Mouse (Mus musculus) gastrocnemius, adult 8-10 months (tissue): ENCODE data around the gene Dpp7. TPM values are rescaled to one million over a fixed set of nuclear protein-coding genes. Genes with fewer than 3 reads are reported as not detected.

ENCODE experiments used
- DNase-seq, 2 experiments: peaks; one replicate each; pipeline ENCODE4 v3.0.0; 2022; ENCODE audit warnings: low spot score in 2 of 2
- total RNA-seq, 4 experiments: library from RNA; stranded (reverse); gene quantifications; 2 replicates each; pipeline ENCODE4 v1.2.4; 2022

Dpp7 gene
- total RNA-seq, 4 experiments from 2014 or later, result 12.8 to 20.3 (median 16.7) TPM

DNA sequence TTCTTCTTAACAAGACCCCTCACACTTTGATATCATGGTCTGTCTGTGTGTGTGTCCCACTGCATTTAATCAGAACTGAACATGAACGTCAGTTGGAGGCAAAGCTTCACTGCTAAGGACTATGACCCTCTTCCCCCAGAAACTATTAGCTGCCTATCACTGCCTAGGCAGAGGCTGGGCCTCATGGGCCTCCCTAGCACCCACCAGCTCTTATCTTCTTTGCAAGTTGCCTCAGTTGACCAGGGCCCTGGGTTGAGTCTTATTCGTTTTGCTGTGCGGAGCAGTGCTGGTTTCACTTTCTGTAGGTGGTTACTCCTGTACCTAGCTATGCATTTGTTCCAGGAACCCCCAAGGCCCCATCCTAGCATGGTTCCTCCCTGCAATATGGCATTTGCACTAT is 13.8 kb upstream of the Dpp7 start:
- DNase-seq, result no peak

DNA sequence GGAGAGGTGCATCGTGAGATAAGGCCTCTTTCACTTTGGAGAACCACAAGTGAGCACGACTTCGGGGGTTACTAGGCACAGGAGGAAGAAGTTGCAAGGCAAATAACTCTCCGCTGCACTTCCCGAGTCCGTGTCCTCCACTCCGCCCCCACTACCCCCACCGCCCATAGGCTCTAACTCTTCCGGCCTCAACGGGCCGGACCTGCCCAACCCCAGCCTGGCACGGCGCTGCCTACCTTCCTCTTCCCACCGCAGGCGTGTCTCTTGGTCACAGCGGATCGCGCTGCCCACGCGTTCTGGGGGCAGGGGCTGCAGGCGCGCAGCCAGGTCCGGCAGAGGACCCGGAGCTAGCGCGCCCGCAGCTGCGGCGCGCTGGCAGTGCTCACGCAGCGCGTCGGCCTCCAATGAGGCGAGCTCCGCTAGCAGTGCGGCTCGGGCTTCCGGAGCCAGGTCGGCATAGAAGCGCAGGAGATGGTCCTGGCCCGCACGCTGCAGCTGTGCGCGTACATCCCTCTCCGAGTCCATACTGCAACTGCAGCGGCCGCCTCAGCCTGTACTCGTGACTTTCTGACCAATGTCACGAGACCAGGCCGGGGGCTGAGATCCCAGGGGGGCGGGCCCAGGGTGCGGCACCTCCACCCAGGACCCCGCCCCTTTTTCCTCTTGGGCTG is 9.1 kb upstream of the Dpp7 start, which contains the start of gene Uap1l1:
Gene Uap1l1, minus strand, starts transcription at position 592 of the 671 bp plus-strand sequence.
- peak; percentile 67 to 80 for DNase-seq

DNA sequence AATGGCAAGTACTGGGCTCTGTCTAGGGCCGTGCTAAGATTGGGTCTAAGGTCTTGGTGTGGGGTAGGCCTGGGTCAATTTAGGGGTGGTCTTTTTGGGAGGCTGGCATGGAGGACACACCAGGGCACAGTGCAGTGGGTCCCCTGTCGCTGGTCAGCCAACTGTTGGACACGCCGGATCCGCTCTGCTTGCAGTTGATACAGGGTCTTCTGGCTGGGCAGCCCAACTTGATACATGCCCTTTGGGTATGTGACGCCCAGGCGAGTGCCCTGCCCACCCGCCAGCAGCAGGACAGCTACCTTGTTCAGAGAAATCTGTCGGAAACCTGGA is 8.6 kb upstream of the Dpp7 start:
- DNase-seq, result no peak

DNA sequence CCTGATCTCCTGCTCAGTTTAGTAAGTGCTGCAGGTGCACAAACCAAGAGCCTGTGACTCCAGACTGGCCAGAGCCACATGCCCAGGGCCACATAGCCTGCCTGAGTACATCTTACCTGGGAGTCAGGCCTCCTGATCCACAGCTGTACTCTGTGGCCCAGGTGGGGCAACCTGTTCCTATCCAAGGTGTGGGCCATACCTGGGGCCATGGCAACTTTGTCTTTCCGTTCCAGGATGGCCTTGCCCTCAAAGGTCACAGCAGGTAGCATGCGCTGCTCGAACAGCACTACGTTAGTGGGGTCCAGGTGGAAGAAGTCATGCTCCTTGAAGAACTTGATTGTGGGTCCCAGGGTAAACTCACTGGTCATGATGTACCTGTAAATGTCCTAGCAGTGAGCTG is 8.2 kb upstream of the Dpp7 start:
- DNase-seq, result no peak

DNA sequence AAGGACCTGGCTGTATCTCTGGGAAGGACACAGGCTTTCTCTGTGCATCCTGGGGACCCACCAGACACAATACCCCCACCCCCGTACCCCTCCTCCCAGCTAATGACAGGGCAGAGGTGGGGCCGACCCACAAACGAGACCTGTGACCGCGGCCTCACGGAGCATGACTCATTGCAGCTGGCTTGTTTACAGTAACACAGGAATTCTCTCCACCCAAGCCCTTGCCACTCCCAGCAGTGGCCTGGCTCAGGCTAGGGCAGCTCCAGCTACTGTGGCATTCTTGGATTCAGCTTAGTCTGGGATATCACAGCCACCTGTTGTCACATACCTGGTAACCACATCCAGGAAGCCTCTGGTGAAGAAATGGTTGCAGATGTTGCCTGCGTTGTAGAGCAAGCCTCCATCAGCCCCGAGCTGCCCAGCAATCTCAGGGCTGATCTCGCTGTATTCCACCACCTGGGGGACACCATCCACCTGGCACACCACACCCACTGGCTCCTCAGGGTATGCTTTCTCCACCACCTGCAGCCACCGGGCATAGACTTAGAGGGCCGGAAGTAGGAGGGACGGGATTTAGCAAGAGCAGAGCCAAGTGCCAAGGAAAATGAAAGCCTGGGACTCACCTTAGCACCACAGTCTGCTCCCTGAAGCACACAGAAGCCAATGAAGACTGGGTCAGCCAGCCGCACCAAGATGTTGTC is 7.5 kb upstream of the Dpp7 start:
- no peak for DNase-seq

DNA sequence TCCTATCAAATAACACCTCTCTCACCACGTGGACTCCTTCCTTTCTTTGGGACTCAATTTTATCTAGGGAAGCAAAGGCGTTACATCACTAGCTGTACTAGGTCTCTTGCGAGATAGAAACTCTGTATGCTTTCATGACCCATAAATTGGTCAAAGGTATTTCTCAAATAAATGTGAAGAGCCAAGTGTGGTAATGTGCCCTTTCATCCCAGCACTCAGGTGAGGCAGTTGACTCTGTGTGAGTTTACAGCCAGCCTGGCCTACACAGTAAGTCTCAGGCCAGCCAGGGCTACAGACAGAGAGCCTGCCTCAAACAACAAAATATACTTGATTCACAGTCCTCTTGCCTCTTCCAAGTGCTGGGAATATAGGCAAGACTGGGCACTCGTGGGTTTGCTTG is 3.7 kb upstream of the Dpp7 start:
- DNase-seq, result no peak

DNA sequence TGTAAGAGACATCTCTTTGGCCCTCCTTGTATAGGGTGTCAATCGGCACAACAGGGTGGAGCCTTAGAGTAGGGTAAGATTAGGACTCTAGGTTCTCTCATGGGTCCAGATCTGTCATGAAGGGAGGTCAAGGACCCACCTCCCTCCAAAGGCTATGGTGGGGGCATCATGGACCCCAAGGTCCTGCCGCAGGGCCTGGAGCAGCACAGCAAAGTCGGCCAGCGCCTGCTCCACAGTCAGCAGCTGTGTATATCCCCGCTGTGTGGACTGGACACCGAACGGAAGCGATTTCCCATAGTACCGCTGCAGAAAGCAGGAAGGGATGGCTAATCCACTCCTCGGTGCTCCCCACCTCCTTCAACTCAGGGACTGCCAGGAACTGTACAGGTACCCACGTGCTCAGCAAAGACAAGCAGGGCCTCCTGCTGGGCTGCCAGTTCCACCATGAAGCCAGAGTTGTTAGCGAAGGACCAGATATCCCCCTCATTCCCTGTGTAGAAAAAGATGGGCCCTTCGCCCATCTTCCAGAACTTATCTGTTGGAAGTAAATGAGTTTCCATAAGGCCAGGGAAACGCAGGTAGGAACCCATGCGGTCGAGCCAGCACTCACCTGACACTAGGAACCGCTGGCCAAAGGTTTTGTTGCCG is 616 bp downstream of the Dpp7 start:
- DNase-seq, result no peak

DNA sequence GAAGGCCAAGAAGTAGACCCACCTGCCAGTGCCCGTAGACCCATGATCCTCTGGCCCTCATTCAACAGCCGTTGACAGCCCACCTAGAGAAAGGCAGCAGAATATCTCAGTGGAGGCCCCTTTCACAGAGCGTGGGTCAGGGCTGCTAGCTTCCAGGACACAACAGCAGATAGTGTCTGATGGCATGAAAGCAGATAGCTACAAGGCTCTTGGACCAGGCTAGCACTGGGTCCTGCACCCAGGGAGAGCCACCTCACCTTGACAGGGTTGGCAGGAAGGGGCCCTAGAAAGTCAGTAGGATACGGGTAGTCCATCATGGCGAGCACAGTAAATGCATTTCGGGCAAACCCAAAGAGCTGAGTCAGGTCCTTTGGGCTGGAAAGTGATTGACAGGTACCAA is 1.9 kb downstream of the Dpp7 start:
- no peak for DNase-seq

DNA sequence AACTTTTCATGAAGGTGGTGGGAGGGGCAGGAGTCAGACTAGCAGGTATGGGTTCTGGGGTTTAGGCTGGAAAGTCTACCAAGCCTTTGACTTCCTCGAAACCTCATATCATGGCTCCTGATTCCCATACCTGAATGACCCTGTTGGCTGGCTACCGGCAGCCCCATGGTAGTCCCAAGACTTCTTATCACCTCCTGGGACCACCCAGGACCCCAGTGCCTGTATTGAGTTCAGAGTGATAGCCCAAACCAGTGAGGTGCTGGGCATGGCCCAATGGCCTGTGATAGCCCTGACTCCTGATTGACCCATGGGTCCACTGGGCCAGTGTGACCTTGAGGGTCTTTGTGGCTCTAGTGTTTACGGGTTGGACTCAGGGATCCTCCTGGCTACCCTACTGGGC is 5.5 kb downstream of the Dpp7 start:
- no peak for DNase-seq

DNA sequence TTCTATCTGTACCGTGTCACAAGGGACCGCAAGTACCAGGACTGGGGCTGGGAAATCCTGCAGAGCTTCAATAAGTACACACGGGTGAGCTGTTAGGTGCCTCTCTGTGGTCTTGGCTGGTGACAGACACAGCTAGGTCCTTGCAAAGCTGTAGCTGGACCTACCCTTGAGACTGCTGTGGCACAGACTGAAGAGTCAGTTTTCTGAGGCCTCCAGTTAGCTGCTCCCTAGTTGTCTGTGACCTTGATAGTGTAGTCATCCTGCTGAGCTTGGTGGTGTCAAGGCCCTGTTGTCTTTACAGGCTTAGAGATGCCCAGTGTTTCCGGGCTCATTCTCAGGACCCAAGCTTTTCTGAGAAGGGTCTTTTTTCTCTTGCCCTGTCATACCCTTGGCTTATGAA is 6.7 kb downstream of the Dpp7 start:
- no peak for DNase-seq

DNA sequence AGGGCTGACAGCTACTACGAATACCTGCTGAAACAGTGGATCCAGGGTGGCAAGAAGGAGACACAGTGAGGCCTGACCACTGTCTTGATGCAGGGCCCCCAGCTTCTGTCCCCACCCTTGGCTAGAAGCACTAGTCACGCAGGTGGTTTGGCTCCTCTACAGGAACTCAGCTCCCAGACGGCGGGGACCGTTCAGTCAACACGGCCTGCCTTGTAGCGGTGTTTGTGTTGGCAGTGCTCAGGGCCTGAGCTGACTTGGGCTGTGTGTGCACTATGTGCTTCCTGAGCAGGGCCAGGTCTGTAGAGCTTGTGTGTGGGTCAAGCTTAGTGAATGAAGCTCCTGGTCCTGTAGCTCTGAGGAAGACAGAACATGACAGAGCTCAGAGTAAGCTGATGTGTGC is 8.0 kb downstream of the Dpp7 start:
- no peak for DNase-seq

DNA sequence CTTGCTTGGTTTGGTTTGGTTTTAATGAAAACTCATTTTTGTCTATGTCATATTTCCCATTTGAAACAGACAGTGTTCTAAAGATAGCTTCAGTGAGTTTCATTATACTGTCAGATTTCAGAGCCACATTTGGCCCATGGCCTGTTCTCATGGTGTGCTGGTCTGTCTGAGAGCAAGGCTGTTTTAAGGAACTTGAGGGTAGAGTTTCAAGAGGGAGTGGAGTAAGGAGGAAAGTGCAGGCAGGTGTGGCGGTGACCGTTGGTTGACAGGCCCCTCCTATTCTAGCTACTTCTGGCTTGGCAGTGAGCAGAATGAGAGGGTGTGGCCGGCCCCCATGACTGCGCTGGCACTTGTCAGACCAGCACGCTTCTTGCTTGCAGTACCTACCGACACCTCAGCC is 17.9 kb downstream of the Dpp7 start:
- no peak for DNase-seq

DNA sequence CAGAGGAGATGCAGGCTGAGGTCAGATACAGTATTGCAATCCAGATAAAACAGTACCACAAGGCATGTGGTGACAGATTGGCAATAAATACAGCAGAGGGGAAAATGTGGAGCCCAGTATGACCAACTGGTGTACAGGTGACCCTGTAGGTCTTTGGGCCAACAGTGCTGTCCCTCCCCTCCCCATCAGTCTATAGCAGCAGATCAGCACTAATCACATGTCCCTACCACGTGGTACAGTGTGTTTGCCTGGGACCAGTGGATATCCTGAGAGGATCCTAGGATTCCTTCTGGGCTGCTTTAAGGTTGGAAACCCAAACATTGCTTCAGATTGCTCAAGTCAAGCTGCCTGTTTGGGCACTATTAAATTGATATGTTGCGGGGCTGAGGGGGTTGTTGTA is 22.6 kb downstream of the Dpp7 start:
- DNase-seq, result no peak

DNA sequence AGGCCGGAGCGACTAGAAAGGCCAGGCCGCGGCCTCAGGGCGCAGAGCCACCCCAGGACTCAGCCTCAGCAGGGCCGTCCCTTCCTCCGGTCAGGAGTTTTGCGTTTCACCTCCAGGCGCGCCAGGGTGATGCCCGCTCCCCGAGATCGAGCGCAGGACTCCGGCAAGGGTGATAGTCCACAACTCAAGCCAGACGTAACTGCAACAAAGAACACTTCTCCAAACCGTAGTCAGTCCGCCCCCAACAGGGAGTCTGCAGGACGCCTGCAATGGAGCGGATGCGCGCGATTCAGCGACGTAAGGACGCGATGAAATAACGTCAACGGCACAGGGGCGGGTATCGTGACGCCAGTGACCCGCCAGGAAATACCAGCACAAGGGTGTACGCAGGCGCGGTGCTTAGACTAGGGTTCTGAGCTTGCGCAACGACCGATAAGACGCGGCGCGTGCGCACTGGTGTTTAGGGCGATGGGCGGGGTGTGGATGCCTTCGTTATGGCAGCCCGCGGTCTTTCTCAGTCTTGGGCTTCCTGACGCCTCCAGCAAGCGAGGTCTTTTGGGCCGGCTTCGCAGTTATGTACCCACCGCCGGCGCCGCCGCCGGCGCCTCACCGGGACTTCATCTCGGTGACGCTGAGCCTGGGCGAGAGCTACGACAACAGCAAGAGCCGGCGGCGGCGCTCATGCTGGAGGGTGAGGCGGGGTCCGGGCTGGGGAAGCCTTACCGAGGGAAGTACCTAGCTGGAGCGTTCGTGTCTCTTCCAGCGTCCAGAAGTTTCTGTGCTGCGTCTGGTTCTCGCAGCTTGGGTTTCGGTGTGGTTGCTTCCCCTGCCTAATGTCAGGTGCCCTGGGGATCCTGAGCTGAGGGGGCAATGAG is 23.6 kb downstream of the Dpp7 start, which contains the start of gene Man1b1:
Gene Man1b1, plus strand, starts transcription at position 53 of the 875 bp plus-strand sequence.
- peak; percentile 98 for DNase-seq

DNA sequence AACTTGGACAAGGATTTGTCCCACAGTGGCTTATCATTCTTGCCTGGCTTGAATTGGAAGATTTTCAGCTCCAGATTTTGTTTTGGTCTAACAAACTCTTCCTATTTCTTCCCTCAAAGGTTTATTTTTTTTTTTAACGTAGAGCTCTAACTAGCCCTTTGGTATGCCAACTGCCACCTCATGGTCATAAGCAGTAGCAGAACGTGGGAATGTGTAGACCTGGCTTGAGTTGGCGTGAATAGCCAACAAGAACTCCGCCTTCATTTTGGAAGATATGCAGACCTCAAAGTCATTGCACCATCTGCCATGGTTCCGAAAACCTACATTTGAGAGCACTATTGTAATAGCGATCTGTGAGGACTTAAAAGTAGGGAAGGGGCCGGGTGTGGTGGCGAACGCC is 24.7 kb downstream of the Dpp7 start:
- DNase-seq, result no peak

DNA sequence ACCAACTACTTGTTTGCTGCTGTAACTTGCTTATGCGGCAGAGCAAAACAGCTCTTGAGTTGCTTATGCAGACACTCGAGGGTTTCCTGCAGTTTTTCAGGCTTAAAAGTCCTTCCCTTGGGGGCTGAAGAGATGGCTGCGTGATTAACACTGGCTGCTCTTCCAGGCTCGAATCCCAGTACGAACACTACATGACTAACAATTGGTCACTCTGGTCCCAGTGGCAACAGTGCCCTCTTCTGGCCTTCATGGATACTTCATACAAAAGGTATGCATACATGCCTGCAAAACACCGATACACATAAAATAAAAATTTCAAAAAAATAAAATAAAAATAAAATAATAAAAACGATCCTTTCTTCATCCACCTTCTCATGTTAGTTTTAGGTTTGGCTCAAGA is 27.7 kb downstream of the Dpp7 start:
- DNase-seq, result no peak

DNA sequence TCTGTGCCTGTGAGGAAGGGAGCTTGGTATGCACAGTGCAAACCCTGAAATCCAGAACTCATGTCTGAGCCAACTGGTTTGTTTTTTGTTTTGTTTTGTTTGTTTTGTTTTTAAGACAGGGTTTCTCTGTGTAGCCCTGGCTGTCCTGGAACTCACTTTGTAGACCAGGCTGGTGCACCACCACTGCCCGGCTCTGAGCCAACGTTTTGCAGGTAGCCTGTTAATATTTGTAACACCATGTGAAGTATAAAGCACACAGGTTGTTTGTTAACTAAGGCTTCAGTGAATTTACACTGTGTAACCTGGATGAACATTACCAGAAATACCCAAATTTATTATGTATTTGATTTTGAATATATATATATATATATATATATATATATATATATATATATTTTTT is 30.1 kb downstream of the Dpp7 start:
- DNase-seq, result no peak

DNA sequence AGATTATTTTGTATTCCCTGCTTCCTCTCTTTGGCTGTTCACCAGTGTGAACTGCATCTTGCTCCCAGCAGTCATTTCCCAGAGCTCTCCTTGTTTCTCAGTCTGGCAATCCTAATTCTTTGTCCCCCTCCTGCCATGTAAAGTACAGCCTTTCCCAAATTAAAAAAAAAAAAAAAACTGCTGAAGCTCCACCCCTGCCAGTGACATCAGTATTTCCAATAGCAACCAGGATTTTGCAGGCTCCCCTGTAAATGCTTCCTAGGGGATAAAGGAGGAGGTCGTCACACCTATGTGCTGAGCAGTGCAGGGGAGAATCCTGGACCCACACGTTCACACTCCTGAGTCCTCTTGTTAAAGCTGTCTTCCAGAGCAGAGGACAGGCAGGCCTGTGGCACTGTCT is 36.1 kb downstream of the Dpp7 start:
- DNase-seq, result no peak

DNA sequence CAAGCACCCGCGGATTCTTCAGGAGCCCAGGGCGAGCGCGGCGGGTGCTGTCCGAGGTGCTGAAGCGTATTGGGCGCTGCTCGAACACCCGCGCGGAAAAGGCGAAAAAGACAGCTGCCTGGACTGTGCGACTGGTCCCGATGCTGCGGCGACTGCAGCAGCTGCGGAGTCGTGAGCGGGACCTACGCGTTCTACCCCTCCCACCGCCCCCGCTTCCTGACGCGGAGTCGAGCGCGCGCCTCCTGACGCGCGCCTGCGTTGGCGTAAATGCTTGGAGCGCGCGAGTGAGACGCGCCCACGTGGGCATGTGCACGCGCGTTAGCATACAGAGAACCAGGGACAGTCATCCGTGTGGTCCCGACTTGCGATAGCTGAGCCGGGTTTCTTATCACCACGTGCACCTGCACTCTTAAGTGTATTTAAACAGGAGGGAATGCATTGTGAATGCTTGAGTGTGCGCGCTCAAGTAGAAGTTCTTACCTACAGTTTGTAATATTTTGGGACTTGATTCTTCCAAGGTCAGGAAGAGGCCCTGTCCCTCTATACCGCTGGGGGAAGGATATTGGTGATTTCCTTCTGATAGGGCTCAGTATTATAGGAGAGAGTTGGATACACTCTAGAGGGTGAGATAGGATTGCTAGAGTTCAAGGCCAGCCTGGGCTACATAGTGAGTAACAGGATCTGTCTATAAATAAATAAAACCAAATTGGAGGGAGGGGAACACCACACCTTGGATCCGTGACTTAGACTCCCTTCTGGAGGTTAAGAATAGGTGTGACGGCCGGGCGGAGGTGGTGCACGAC is 37.0 kb downstream of the Dpp7 start, which contains the start of gene Grin1:
Gene Grin1, minus strand, starts transcription at position 217 of the 803 bp plus-strand sequence.
- DNase-seq, result no peak

DNA sequence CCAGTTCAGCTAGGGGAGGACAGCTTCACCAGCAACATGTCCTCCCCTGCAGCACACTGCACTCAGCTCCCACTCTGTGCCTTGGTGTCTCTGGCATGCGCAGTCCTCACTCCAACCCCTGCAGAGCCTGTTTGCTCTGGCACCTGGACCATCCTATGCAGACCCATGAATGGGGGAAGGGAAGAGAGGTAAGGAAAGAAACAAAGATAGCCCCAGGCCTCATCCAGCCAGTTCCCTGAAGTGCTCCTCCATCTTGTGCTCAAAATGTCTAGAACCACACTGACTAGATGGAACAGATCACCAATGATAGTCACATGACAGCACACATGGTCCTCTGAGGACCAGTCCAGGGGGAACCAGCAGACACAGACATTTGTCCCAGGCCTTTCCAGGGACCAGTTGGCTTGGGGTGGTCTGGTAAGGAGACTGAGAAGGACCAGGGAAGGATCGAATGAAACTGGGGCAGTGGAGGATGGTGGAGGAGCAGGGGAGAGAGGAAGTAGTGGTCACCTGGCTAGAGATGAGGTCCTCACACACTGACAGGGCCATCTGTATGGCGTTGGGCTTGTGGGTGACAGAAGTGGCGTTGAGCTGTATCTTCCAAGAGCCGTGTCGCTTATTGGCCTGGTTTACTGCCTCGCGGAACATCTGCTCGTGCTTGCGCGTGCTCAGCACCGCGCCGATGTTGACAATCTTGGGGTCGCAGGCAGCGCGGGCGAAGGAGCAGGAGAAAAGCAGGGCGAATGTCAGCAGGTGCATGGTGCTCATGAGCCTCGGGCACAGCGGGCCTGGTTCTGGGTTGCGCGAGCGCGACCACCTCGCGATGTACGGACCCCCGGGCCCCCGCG is 37.8 kb downstream of the Dpp7 start:
- no peak for DNase-seq
